Mouse (Mus musculus) adrenal gland, adult 10 weeks (tissue): Measurements from ENCODE around the gene Erfe. TPM values are rescaled to one million over a fixed set of nuclear protein-coding genes. Genes with fewer than 3 reads are reported as not detected.

Source experiments
- polyA plus RNA-seq: library from polyadenylated mRNA; stranded (reverse); fragments of 350-450 nt; fragmentation: Illumina TruSeq; extraction: RNeasy Lipid Tissue Mini Kit (QIAGEN cat#74804); gene quantifications from one replicate; pipeline ENCODE4 v1.2.3, GENCODE M21; 2014; ENCODE audit warnings: low read depth, low replicate concordance

Gene Erfe
- polyA plus RNA-seq, result 3.0 TPM

DNA sequence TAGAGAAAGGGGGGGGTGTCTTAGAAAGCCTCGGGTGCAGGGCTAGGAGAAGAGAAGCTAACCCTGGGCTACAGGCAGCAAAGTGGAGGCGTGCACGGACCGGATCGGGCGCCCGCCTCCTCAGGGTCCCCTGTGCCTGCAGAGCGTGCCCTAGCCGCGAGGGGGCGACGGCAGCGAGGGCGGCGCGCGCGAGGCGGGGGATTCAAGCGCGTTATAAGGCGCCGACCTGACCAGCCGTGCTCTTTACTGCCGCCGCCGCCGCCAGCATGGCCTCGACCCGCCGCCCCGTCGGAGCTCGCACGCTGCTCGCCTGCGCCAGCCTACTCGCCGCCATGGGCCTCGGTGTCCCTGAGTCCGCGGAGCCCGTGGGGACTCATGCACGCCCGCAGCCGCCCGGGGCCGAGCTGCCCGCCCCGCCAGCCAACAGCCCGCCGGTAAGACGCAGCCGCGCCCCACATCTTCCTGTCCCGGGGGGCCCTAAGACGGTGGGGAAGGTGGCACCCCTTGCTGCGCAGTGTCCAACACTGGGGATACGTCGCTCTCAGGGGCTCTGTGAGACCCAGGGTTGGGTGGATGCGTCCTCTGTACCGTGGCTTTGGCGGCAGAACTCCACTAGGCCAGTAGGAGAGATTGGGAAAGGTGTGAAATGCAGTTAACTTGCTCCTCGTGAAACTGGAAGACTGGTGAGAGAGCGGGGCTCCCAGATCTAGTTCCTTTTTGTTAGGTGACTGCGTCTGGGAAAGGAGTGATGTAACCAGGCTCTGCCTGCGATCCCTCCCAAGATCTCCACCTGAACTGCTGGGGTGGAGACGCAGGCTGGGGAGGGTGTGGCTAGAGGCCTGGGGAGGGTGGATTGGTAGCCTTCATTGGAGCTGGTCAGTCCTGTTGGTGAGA is at the start of gene Erfe:
Gene Erfe, plus strand, starts transcription at position 216 of the 894 bp plus-strand sequence.

DNA sequence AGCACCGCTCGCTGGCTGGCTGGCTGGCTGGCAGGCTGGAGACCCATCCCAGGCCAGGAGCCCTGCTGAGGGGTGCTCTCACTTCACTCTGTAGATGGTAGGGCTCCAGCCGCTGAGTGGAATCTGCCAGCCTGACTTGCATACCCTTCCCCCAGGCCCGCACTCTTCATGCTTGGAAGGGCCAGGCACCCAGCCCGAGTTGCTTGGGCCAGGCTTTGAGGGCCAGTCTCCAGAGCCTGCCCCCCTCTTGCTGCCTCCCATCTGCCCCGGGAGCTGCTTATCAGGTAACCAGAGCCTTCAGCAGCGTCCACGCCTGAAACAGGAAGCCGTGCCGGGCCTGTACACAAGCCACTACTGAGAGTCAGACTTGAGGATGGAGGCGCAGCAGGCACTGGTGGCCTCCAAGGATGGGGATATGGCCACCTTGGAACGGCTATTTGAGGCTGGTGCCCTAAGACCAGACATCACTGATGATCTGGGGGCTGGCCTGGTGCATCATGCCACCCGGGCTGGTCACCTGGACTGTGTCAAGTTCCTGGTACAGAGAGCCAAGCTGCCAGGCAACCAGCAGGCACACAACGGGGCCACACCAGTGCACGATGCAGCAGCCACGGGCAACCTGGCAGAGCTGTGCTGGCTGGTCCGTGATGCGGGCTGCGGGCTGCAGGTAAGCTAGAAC is 44.3 kb upstream of the Erfe start, which contains the start of gene Espnl:
Gene Espnl, plus strand, starts transcription at position 316 of the 679 bp plus-strand sequence.

DNA sequence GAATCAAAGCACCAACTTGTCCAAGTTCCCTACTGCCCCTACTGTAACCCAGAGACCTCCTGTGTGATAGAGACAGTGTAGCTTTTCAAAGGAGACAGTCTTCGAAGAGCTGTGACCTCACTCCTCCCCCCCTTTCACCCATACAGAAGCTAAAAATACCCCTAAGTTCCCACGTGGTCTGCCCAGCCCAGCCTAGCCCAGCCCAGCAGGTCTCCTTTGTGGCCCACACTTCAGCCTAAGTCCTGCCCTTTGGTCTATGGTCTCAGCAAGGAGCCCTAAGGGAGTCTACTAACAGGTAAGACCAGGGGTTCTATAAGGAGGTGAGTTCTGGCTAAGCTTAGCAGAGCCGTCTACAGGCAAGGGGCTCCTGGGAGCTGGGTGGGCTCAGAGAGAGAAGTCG is 15.4 kb upstream of the Erfe start, which contains the start of gene Klhl30:
Gene Klhl30, plus strand, starts transcription at position 176 of the 400 bp plus-strand sequence.

DNA sequence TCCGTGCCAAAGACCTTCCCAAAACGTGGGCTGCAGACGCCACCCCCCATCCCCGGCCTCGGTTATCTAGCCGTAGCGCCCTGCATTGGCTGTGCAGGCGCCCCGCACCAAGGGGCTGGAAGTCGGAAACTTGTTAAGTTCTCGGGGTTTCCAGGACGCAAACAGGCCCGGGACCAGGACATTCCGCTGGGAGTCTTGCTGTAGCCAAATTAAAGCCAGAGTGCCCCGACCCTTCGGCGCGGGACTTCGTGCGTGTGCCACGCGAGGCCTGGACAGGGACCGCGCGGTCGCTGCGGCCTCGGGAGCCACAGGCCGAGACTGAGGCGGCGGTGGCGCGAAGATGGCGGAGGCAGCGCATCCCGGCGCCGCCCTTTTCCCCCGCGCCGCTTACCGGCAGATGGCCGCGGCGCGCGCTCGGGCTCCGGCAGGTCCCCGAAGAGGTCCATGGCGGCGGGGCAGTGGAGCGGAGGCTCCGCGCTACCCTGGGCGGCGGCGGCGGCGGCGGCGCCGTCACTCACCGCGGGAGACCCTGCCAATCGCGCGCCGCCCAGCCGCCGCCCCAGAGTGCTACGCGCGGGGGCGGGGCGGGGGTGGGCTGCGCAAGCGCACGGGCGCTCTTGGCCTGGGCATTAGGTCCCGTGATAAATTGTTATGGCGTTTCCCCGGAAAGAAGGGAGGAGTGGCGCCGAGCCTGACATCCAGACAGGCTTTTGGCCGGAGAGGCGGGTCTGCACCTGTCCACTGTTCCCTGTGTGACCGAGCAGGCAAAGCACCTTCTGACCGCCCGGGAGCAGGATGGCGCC is 32.2 kb downstream of the Erfe start, which contains the start of gene Ilkap:
Gene Ilkap, minus strand, starts transcription at position 556 of the 803 bp plus-strand sequence.

DNA sequence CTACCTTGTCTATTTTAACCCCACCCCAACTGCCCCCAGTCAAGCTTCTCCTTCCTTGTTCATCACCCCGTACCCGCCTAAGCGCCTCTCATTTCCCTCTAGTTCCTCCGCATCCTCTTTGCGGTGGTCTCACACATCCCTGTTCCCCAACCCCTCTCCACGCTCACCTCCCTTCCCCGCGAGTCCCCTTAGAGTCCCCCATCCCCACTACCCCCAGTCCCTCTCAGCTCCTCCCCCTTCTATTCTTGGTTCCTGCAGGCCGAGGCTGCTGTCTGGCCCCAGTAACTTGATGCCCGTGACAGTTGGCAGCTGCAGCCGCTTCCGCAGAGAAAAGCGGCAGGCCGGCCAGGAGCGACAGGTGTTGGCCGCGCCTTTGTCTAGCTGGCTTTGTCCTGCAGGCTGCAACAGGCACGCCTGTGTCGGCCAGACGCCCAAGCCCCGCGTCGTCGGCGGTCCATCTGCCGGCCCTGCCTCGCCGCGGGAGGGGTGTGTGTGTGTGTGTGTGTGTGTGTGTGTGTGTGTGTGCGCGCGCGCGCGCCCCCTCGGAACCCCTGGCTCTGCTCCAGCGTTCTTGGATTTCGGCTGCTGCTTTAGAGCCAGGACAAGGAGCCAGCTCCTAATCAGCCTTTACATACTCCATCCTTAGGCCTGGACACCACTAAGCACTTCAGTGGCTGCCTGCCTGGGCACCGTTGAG is 47.8 kb downstream of the Erfe start, which contains the start of gene Hes6:
Gene Hes6, minus strand, starts transcription at position 141 of the 697 bp plus-strand sequence.

Other genes starting within 250 kb of the Erfe start
- 0.12 TPM for gene Rbm44, start 221.3 kb upstream of the Erfe start, polyA plus RNA-seq
- gene Ramp1, start 186.6 kb upstream of the Erfe start, polyA plus RNA-seq, result 2.0 TPM
- 164 TPM for gene Ube2f, start 116.1 kb upstream of the Erfe start, polyA plus RNA-seq
- 6.4 TPM for gene Scly, start 68.1 kb upstream of the Erfe start, polyA plus RNA-seq
- gene Espnl, start 44.4 kb upstream of the Erfe start, polyA plus RNA-seq, result not detected
- 0.41 TPM for gene Klhl30, start 15.4 kb upstream of the Erfe start, polyA plus RNA-seq
- gene Ilkap, start 32.4 kb downstream of the Erfe start, polyA plus RNA-seq, result 42.7 TPM
- gene Hes6, start 47.6 kb downstream of the Erfe start, polyA plus RNA-seq, result 4.0 TPM
- 11.5 TPM for gene Per2, start 92.9 kb downstream of the Erfe start, polyA plus RNA-seq
- gene Traf3ip1, start 128.2 kb downstream of the Erfe start, polyA plus RNA-seq, result 7.5 TPM
- gene Asb1, start 174.1 kb downstream of the Erfe start, polyA plus RNA-seq, result 11.4 TPM